Mouse (Mus musculus): ENCODE data around the gene Zfp692. TPM values are rescaled to one million over a fixed set of nuclear protein-coding genes. Genes with fewer than 3 reads are reported as not detected.

The Zfp692 gene
- polyA plus RNA-seq, 1 experiment: 14.8 TPM

GRCm38 (mm10) chr11:58268285-58268684, 38.6 kb upstream of the Zfp692 start:
- WGBS: 95% methylated on average over 3 of the region's 3 CpGs
- DNase-seq: no peak
- H3K27me3 ChIP-seq (replicated peaks; ENCODE audit: control insufficient read depth, insufficient read depth, low read length): no peaks in the 10 kb centered on the region
- no peaks in the 10 kb centered on the region for H3K4me1 ChIP-seq (ENCODE audit: control insufficient read depth, insufficient read depth, low read length)
- no peak overlapping the region for H3K27ac ChIP-seq (ENCODE audit: insufficient read depth, low read depth, low read length)
- H3K4me3 ChIP-seq (ENCODE audit: insufficient read depth, low read depth, low read length): no peak overlapping the region
- no peaks in the 10 kb centered on the region for H3K36me3 ChIP-seq (ENCODE audit: control insufficient read depth, insufficient read depth, low read length)
- TF ChIP-seq CTCF (conservative IDR thresholded peaks at IDR 0.05; ENCODE audit: insufficient read depth, insufficient read length, low read depth, low read length) (no peak), POLR2A (IDR thresholded peaks at IDR 0.05; ENCODE audit: low read depth, low read length) (no peak)

GRCm38 (mm10) chr11:58274572-58274971, 32.3 kb upstream of the Zfp692 start, which contains the start of gene 4930438A08Rik:
4930438A08Rik (plus strand) TSS chr11:58274799.
- no peak for DNase-seq
- Histone ChIP-seq H3K27ac (ENCODE audit: insufficient read depth, low read depth, low read length) (no peak within 1 kb of the TSS), H3K4me1 (ENCODE audit: control insufficient read depth, insufficient read depth, low read length) (no peaks in the 10 kb centered on the region), H3K36me3 (ENCODE audit: control insufficient read depth, insufficient read depth, low read length) (no peaks in the 10 kb centered on the region), H3K27me3 (replicated peaks; ENCODE audit: control insufficient read depth, insufficient read depth, low read length) (no peaks in the 10 kb centered on the region), H3K4me3 (ENCODE audit: insufficient read depth, low read depth, low read length) (no peak within 1 kb of the TSS)
- 50% methylated on average over 2 of the region's 2 CpGs for whole genome bisulfite sequencing
- no peak for TF ChIP-seq POLR2A (IDR thresholded peaks at IDR 0.05; ENCODE audit: low read depth, low read length)
- no peak for TF ChIP-seq CTCF (conservative IDR thresholded peaks at IDR 0.05; ENCODE audit: insufficient read depth, insufficient read length, low read depth, low read length)

- Histone ChIP-seq H3K27me3 (replicated peaks; ENCODE audit: control insufficient read depth, insufficient read depth, low read length) (no peaks in the 10 kb centered on the region), H3K36me3 (ENCODE audit: control insufficient read depth, insufficient read depth, low read length) (no peaks in the 10 kb centered on the region), H3K4me3 (ENCODE audit: insufficient read depth, low read depth, low read length) (no peak overlapping the region), H3K4me1 (ENCODE audit: control insufficient read depth, insufficient read depth, low read length) (no peaks in the 10 kb centered on the region), H3K27ac (ENCODE audit: insufficient read depth, low read depth, low read length) (no peak overlapping the region)
- no peak for DNase-seq
- 80% methylated on average over 4 of the region's 4 CpGs for WGBS
- no peak for TF ChIP-seq POLR2A (IDR thresholded peaks at IDR 0.05; ENCODE audit: low read depth, low read length)
Measured at GRCm38 (mm10) chr11:58275756-58276155, 31.1 kb upstream of the Zfp692 start.

- Histone ChIP-seq H3K27ac (ENCODE audit: insufficient read depth, low read depth, low read length) (no peak overlapping the region), H3K36me3 (ENCODE audit: control insufficient read depth, insufficient read depth, low read length) (no peaks in the 10 kb centered on the region), H3K4me1 (ENCODE audit: control insufficient read depth, insufficient read depth, low read length) (no peaks in the 10 kb centered on the region), H3K4me3 (ENCODE audit: insufficient read depth, low read depth, low read length) (no peak overlapping the region), H3K27me3 (replicated peaks; ENCODE audit: control insufficient read depth, insufficient read depth, low read length) (no peaks in the 10 kb centered on the region)
- WGBS: 84% methylated on average over 13 of the region's 13 CpGs
- TF ChIP-seq CTCF (conservative IDR thresholded peaks at IDR 0.05; ENCODE audit: insufficient read depth, insufficient read length, low read depth, low read length): no peak
- TF ChIP-seq POLR2A (IDR thresholded peaks at IDR 0.05; ENCODE audit: low read depth, low read length): no peak
- no peak for DNase-seq
Measured at GRCm38 (mm10) chr11:58281970-58282496, 24.8 kb upstream of the Zfp692 start.

- Histone ChIP-seq H3K36me3 (ENCODE audit: control insufficient read depth, insufficient read depth, low read length) (no peaks in the 10 kb centered on the region), H3K4me1 (ENCODE audit: control insufficient read depth, insufficient read depth, low read length) (no peaks in the 10 kb centered on the region), H3K27me3 (replicated peaks; ENCODE audit: control insufficient read depth, insufficient read depth, low read length) (no peaks in the 10 kb centered on the region), H3K4me3 (ENCODE audit: insufficient read depth, low read depth, low read length) (no peak overlapping the region), H3K27ac (ENCODE audit: insufficient read depth, low read depth, low read length) (no peak overlapping the region)
- no peak for DNase-seq
- no peak for TF ChIP-seq POLR2A (IDR thresholded peaks at IDR 0.05; ENCODE audit: low read depth, low read length)
- TF ChIP-seq CTCF (conservative IDR thresholded peaks at IDR 0.05; ENCODE audit: insufficient read depth, insufficient read length, low read depth, low read length): no peak
- 78% methylated on average over 5 of the region's 5 CpGs for WGBS
Measured at GRCm38 (mm10) chr11:58282518-58282917, 24.4 kb upstream of the Zfp692 start.

GRCm38 (mm10) chr11:58289992-58290682, 16.7 kb upstream of the Zfp692 start:
- H3K27me3 ChIP-seq (replicated peaks; ENCODE audit: control insufficient read depth, insufficient read depth, low read length): no peaks in the 10 kb centered on the region
- H3K4me3 ChIP-seq (ENCODE audit: insufficient read depth, low read depth, low read length): no peak overlapping the region
- no peak for TF ChIP-seq CTCF (conservative IDR thresholded peaks at IDR 0.05; ENCODE audit: insufficient read depth, insufficient read length, low read depth, low read length)
- TF ChIP-seq POLR2A (IDR thresholded peaks at IDR 0.05; ENCODE audit: low read depth, low read length): no peak
- no peak for DNase-seq
- H3K4me1 ChIP-seq (ENCODE audit: control insufficient read depth, insufficient read depth, low read length): no peaks in the 10 kb centered on the region
- H3K36me3 ChIP-seq (ENCODE audit: control insufficient read depth, insufficient read depth, low read length): no peaks in the 10 kb centered on the region
- 80% methylated on average over 9 of the region's 9 CpGs for WGBS
- H3K27ac ChIP-seq (ENCODE audit: insufficient read depth, low read depth, low read length): no peak overlapping the region

GRCm38 (mm10) chr11:58290812-58291211, 16.1 kb upstream of the Zfp692 start:
- TF ChIP-seq CTCF (conservative IDR thresholded peaks at IDR 0.05; ENCODE audit: insufficient read depth, insufficient read length, low read depth, low read length) (no peak), POLR2A (IDR thresholded peaks at IDR 0.05; ENCODE audit: low read depth, low read length) (no peak)
- Histone ChIP-seq H3K36me3 (ENCODE audit: control insufficient read depth, insufficient read depth, low read length) (no peaks in the 10 kb centered on the region), H3K4me1 (ENCODE audit: control insufficient read depth, insufficient read depth, low read length) (no peaks in the 10 kb centered on the region), H3K27me3 (replicated peaks; ENCODE audit: control insufficient read depth, insufficient read depth, low read length) (no peaks in the 10 kb centered on the region), H3K4me3 (ENCODE audit: insufficient read depth, low read depth, low read length) (no peak overlapping the region), H3K27ac (ENCODE audit: insufficient read depth, low read depth, low read length) (no peak overlapping the region)
- no peak for DNase-seq
- WGBS: 87% methylated on average over 4 of the region's 4 CpGs
